In genomic region chrX:153237920-153238504, GRCm38 (mm10) we compare ENCODE assay signal across 8 mouse cellular contexts. TPM values are rescaled to one million over a fixed set of nuclear protein-coding genes. Genes with fewer than 3 reads are reported as not detected.
A peak's percentile ranks its signal among the peaks of the same experiment; 100 is the strongest.
DNase-seq lines count a peak whose midpoint lies in the region; ATAC-seq and TF ChIP-seq lines count a peak whose summit lies in the region.

No protein-coding gene starts in this region.

- peak overlapping the region; percentile 67 for H3K9ac ChIP-seq in embryonic facial prominence, embryonic 13.5 days
- peak overlapping the region; percentile 37 for H3K9ac ChIP-seq in lung, embryonic 15.5 days

- WGBS in embryonic facial prominence, embryonic 13.5 days: 18% methylated on average over 23 of the region's 23 CpGs
- 13% methylated on average over 23 of the region's 23 CpGs for WGBS in lung, embryonic 15.5 days

- peak; percentile 6 for DNase-seq in CD4-positive, CD25-positive, alpha-beta regulatory T cell, adult 2 months (ENCODE audit: low read depth, low spot score)
- DNase-seq in adrenal gland, postnatal 36 days: peak; percentile 1 to 3
- peak; percentile 9 for DNase-seq in heart, postnatal 4 days
- peak; percentile 6 to 10 for DNase-seq in layer of hippocampus, adult 2 months (ENCODE audit: low spot score in 2 of 2)
- DNase-seq in retina, postnatal 1 day: peak; percentile 51
- DNase-seq in urinary bladder, postnatal 25 days (ENCODE audit: low spot score): no peak

- H3K36me3 ChIP-seq in embryonic facial prominence, embryonic 13.5 days: no peaks in the 10 kb centered on the region
- H3K36me3 ChIP-seq in lung, embryonic 15.5 days: no peaks in the 10 kb centered on the region

- no peaks in the 10 kb centered on the region for H3K4me1 ChIP-seq in embryonic facial prominence, embryonic 13.5 days
- no peaks in the 10 kb centered on the region for H3K4me1 ChIP-seq in lung, embryonic 15.5 days

- no peak; the same call in 1 of the 2 replicates for ATAC-seq in embryonic facial prominence, embryonic 13.5 days (ENCODE audit: insufficient number of reproducible peaks, insufficient read depth, low FRiP score, low TSS enrichment, low read depth)
- peak; percentile 72 for ATAC-seq in lung, embryonic 15.5 days (ENCODE audit: borderline replicate concordance, extremely low read depth, low FRiP score, low TSS enrichment)

- peak overlapping the region; percentile 57 for H3K4me3 ChIP-seq in embryonic facial prominence, embryonic 13.5 days
- H3K4me3 ChIP-seq in layer of hippocampus, adult 2 months: peak overlapping the region; percentile 59
- peak overlapping the region; percentile 56 for H3K4me3 ChIP-seq in lung, embryonic 15.5 days

- no peaks in the 10 kb centered on the region for H3K9me3 ChIP-seq in embryonic facial prominence, embryonic 13.5 days
- no peaks in the 10 kb centered on the region for H3K9me3 ChIP-seq in lung, embryonic 15.5 days

- no peak for TF ChIP-seq CTCF in layer of hippocampus, adult 2 months (conservative IDR thresholded peaks at IDR 0.05)

- H3K27me3 ChIP-seq in embryonic facial prominence, embryonic 13.5 days: peaks cover 10% of the 10 kb centered on the region; the same call in 1 of the 2 replicates
- 0 out of 2 replicates have a peak, but pooled peaks cover 3% of the 10 kb centered on the region for H3K27me3 ChIP-seq in lung, embryonic 15.5 days

- peak overlapping the region; percentile 33; the same call in 1 of the 2 replicates for H3K27ac ChIP-seq in embryonic facial prominence, embryonic 13.5 days
- H3K27ac ChIP-seq in layer of hippocampus, adult 2 months: peak overlapping the region; percentile 80
- no peak overlapping the region for H3K27ac ChIP-seq in lung, embryonic 15.5 days

- H3K4me2 ChIP-seq in embryonic facial prominence, embryonic 13.5 days: peak overlapping the region; percentile 58
- H3K4me2 ChIP-seq in lung, embryonic 15.5 days: peak overlapping the region; percentile 69

RNA-seq across cellular contexts. Expression of gene Klf8, which starts 0.7 kb away (rescaled TPM):
- total RNA-seq in adrenal gland, postnatal 36 days (2021): 1 to 10 TPM in 1 of 2 experiments, under 1 TPM in 1; 0.99 to 1.4 TPM
- 2.6 and 3.0 TPM in 2 replicates for polyA plus RNA-seq in embryonic facial prominence, embryonic 13.5 days (2015; fragmentation: Nextera tagmentation; extraction: Ambion mirVana)
- under 1 TPM; 0.45 to 0.90 TPM for total RNA-seq in heart, postnatal 4 days (2021)
- 1 to 10 TPM; 3.5 to 3.8 TPM for total RNA-seq in layer of hippocampus, adult 2 months (2021)
- polyA plus RNA-seq in lung, embryonic 15.5 days (2015; fragmentation: Nextera tagmentation; extraction: Ambion mirVana): 0.80 and 0.83 TPM in 2 replicates
